Mouse (Mus musculus): ENCODE results near the gene Frmd6.

The Frmd6 gene

DNA sequence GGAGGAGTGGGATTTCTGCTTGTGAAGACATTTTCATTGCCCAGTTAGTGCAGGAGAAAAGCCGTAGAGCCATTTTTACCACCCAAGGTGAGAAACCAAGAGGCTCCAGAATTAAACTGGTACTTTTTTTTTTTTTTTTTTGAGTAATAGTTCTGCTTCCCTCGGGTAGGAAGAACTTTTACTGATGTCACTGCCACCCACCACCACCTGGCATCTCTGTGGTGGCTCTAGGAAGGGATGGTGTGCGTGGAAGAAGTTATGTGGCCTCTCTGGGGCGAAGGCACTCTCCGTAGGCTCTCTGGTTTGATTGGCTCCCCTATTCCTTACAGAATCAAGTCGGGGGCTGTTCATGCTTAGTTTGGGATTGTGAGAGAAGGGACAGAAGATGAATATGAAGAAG lies 17.3 kb upstream of the Frmd6 start:
- DNase-seq (ENCODE audit: low read depth, low spot score), result no peak

DNA sequence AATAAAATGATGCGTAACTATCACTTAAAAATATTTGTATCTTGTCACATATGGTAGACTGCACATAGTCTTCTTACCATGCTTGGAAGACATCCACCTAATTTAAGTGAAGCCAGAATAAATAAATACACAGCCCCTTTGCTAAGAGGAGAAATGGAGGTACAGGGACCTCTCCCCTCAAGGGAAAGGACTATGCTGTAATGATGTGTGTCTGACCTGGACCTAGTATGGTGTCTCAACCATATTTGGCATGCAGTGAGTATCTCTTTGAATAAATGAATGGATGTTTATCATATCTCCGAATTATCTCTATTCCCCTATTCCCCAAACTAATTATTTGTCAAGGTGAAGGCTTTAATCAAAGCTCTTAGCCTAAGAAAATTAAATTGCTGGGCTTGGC lies 15.4 kb upstream of the Frmd6 start:
- no peak for DNase-seq (ENCODE audit: low read depth, low spot score)

DNA sequence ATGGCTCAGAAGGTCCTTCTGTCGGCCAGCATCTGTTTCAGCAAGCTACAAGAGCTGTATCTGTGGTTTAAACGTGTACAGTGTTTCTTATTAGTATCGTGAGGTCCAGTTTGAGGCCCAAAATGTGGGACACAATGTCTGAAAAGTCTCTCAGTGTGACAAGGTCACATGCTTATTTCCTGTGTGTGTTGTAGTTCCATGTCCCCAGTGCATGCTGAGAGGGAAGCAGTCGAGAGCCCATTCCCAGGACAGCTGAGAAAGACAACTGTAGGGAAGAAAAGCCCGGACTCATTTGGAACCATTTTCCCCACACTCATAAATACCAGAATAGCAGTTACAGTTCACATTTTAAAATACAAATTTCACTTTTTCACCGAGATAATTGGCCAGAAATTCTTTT lies 13.5 kb upstream of the Frmd6 start:
- no peak for DNase-seq (ENCODE audit: low read depth, low spot score)

DNA sequence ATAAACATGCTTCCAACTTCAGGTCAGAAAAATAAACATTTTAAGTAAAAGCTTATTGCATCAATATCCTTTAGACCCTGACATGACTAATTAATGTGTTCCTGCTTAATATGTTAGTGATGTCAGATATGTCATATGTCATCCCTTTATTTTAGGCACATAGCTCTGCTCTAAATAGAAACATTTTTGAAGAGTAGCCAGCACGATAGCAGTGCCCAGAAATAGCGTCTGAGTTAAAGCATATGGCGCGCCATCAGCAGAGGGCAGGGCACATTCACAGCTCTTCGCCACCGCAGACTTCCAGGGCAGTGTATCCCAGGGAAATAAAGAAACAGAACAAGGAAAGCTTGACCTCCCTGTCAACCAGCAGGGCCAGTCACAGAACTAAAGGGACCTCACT lies 13.1 kb upstream of the Frmd6 start:
- no peak for DNase-seq (ENCODE audit: low read depth, low spot score)

DNA sequence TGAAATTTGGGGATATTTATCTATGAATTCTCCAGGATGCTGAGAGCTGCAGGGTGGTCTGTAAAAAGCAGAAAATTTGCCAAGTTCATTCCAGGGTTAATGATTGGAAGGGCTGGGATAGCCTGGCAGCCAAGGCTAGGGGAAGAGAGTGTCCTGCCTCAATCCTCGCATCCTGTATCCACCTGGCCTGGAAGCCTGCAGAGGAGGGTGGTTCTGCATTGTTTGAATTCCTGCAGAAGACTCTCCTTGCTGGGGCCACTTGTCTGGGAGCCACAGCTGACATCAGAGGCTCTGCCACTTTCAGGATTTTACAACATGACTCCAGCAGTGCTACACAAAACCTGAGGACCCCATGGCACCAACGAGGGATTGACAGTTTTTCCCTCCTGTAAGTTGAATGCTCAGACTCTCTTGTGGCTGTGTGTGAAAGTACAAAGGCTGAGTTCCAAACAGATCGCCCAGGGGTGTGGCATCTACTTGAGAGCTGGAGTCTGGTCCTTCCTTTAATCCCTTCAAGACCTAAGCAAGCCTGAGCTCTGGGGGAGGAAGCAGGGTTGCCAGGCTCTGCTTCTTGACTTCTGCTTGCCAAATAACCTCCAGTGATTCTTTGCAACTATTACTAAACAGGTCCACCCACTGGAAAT lies 12.4 kb upstream of the Frmd6 start:
- no peak for DNase-seq (ENCODE audit: low read depth, low spot score)

DNA sequence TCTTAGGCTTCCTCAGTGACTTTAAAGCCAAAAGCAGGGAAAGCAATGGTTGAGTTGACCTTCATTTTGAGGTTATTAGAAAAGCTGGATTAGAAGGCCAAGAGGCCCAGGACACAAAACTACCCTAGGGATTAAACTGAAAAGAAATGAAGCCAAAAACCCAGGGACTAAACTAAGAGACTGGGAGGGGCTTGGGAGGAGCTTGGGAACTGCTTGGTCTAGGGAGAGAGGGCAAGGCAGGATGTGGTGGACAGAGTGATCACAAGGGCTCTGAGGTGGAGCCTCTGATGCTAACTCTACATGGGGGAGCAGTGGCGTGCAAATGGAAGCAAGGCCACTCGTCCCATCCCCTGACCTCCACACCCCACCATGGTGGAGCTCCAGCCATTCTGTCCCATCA lies 8.6 kb upstream of the Frmd6 start:
- no peak for DNase-seq (ENCODE audit: low read depth, low spot score)

DNA sequence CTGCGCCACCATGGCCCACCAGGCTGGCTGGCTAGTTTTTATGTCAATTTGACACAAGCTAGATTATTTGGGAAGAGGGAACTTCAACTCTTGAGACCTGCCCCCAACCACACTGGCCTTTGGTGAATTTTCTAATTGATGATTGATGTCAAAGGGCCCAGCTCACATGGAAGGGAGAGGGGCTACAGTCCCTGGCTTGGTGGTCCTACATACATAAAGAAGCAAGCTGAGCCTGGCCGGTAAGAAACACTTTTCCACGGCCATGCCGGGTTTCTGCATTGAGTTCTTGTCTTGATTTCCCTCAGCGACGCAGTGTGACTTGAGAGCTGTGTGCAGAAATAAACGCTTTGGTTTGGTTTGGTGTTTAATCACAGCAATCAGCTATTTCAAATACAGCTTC lies 1.3 kb upstream of the Frmd6 start:
- no peak for DNase-seq (ENCODE audit: low read depth, low spot score)

DNA sequence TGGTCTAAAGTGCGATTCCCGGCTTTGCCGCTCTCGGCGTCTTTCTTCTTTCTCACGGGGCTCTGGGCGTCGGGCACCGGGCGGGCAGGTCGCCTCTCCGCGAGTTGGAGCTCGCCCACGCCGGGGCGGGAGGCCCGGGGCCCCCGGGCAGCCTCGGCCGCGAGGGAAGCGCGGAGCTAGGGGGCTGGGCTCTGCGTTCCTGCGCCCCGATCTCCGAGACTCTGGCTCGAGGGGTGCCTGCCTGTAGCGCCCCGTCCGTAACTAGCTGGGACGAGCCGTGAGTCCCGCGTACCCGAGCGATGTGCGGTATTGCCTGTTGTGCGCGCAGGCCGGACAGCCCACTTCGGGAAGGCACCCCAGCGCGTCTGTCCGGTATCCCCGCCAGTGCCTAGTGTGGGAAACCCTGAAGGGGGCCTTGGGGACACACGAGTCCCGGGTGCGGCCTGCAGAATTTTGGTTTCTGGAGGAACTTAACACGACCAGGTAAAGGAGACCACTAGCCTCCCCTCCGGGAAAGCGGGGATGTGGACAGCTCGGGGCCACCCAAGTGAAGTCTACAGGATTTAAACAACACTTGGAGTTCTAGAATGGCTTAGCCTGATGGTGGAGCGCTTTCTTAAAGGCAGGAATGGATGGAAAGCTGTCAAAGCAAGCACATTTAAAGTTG lies 470 bp downstream of the Frmd6 start:
- peak; percentile 57 for DNase-seq (ENCODE audit: low read depth, low spot score)

DNA sequence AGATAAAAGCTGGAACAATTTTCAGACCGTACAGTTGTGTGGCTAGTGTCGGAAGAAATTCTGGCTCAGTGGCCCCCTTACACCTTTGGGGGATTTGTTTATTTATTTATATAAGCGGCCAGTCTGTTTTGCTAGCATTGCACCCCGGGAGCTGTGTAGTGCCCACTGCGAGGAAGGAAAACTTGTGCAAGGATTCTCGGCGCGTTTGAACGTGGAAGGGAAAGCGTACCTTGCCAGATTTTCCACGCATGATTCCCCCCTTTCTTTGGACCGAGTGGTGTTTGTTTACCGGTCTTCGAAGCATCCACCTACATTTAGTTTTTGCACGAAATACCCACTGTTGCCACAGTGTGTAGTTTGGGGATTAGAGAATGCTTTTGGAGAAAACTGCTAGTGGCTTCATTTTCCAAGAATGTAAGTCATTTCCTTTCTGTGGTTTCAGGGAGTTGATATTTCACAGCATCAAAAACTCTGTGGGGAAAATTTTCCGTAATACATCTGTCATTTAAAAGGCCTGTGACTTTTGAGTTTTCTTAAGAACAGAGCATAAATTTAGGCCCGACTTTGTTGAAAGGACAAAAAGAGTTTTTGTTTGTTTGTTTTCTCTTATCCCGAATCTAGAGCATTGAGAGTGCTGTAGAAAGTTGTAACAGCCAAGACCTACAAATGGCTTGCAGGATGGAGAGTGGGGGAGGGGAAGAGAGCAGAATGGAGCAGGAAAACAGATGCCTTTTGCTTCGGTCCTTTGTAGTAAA lies 1.2 kb downstream of the Frmd6 start:
- peak; percentile 69 for DNase-seq (ENCODE audit: low read depth, low spot score)

DNA sequence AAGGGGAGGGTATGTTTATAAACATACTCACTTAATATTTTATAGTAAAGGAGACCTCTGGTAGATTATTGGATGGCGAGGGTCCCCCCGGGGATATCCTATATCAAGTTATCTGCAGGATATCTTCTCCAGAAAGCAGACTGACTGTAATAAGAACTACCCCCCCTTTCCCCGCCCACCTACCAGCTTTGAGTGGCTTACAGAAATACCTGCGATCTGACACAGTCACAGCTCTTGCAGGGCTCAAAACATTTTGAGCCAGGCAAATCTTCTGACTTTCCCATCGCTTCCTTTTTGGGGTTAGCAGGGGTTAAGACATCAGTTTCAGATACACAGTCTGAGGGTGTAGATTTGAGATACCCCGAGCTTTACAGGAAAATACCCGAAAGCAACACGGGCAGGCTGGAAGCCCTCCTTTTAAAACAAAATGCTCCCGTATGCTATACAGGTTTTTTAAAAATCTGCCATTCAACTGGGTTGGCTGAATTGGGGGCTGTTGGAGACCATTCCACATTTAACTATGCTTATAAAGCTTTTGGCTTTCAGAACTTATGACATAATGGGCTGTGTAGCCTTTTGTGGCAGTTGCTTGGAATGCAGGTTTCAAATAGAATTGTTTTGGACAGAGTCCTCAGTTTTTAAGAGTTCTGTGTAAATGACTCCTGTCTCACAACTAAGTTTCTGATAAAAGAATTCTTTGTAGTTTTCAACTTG lies 2.0 kb downstream of the Frmd6 start:
- peak; percentile 73 for DNase-seq (ENCODE audit: low read depth, low spot score)

DNA sequence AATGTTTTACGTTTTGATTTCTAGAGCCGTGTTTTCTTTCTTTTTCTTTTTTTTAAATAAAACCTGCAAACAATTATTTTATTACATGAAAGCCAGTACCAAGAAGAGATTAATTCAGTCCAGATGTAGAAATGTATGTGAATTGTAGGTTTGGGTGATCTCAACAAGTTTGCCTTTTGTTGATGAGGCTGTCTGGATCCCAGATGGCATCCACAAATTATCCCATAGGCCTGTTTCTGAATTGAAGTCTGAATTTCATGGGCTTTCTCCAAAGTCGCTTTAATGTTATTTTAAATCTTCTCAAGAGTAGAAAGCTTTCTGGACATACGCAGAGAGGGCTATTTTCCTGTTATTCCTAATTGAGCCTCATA lies 2.6 kb downstream of the Frmd6 start:
- peak; percentile 64 for DNase-seq (ENCODE audit: low read depth, low spot score)

DNA sequence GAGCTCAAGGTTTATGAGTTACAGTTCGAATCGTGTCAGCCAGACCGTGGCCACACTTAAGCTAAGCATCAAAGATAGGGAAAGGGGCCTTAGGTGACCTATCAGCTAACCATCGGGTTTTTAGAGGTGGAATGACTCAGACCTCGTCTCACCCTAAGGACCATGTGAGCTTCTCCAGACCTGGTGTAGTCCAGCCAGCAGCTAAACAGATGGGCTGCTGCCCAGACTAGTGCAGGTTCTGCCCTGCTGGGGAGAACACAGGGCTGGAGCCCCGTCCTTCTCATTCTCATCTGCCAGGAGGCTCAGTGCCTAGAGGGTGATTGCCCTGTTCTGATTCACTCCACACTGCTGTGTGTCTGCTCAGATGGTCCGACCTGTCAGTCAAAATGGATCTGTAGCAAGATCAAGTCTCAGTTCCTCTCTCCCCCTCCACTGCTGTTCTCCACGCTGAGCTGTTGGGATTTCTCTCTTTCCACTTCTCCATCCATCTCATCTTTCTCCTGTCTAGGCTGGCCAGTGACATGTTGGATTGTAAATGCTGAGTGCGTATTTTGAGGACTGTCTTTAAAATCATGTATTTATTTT lies 5.8 kb downstream of the Frmd6 start:
- DNase-seq (ENCODE audit: low read depth, low spot score), result peak; percentile 77

DNA sequence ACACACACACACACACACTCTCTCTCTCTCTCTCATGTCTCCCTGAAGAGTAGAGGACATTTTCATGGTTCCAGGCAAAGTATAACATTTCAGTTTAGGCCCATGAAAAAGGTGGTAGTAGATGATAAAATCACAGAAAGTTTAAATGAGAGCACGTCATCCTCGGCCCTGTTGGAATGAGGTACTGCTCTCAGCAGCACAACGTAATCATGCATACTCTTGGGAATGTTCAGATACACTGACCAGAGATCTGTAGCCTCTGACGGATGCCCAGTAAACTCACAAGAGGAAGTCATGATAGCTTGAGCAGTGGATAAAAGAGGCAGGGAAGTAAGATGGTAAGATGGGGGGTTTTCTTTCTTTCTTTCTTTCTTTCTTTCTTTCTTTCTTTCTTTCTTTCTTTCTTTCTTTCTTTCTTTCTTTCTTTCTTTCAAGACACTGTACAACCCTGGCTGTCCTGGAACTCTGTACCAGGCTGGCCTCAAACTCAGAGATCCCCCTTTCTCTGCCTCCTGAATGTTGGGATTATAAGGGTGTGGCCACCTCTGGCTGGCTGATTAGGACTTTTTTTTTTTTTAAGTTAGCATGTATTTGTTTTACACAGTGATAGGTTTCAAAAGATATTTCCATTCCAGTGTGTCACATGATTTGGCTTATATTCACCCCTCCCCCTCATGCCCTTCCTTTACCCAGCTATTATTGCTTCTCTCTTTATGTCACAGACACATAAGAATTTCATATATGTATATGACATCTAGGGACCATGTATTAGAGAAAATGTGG lies 7.1 kb downstream of the Frmd6 start:
- no peak for DNase-seq (ENCODE audit: low read depth, low spot score)

DNA sequence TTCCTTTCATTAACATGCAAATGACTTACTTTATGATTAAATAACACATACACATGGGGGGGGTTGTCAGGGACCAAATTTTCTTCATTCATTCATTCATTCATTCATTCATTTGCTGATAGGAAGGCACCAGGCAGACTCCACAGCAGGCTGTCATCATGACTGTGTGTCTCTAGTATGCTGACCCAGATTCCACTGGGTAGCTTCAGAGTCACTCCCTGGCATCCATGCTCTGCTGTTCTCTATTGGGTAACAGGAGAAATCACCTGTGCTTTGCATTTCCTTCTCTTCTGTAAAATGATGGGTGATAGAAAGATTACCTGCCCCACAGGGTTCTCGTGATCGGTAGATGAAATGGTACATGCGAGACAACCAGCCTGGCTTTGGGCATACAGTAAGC lies 7.7 kb downstream of the Frmd6 start:
- no peak for DNase-seq (ENCODE audit: low read depth, low spot score)

DNA sequence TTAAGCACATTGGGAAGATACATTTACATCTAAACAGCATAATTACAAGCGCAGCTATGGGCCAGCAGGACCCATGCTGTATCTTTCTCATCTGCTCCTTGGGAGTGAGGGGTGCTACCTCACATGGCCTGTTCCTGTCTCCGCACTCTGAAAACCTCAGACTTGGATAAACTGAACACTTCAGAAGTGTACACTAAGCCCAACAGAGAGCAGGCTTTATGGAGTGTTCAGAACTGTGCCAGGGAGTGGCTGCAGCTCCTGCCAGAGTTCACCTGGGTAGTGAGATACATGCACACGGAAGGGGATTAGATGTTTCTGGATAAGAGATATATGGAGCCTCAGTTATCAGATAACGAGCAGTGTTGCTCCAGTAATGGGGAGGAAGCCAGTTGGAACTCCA lies 8.7 kb downstream of the Frmd6 start:
- no peak for DNase-seq (ENCODE audit: low read depth, low spot score)

DNA sequence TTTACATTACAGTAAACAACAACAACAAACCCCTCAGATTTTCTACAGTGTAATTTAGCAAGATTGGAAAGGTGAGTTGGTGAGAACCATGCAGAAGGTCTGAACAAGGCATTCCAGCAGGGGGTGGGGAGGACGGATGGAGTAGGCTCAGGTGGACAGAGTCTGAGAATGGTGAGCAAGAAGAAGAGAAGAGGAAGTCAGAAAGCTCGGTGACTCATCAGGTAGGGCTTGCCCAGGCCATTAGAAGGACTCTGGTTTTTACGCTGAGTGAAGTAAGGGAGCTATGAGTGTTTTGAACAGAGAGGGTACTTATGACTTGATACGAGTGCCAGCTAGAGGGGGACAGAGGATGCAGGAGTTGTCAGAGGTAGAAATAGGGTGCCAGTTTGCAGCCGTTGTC lies 9.7 kb downstream of the Frmd6 start:
- no peak for DNase-seq (ENCODE audit: low read depth, low spot score)

DNA sequence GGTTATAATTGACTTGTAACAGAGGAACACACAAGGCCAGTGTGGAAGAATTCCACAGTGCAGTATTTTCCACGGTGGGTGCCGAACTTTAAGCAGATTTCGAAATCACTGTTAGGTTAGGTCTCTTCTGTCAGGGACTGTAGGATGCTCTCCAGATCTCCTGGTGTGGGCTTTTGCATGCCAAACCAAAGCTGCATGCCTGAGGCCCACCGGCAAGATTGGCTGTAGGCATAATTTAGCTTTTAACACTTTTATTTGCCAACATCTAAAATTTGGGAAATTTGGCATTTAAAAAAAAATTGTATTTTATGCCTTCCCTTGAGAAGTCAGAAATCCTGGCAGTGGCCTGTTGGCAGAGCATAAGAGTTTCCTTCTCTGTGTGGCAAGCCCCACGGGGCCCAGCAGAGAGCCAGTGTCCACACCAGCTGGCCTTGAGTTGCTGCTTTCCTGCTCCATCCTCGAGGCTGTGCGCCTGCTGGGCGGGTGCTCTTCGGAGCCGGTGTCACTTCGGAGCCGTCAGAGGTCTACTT lies 12.5 kb downstream of the Frmd6 start:
- DNase-seq (ENCODE audit: low read depth, low spot score), result no peak

DNA sequence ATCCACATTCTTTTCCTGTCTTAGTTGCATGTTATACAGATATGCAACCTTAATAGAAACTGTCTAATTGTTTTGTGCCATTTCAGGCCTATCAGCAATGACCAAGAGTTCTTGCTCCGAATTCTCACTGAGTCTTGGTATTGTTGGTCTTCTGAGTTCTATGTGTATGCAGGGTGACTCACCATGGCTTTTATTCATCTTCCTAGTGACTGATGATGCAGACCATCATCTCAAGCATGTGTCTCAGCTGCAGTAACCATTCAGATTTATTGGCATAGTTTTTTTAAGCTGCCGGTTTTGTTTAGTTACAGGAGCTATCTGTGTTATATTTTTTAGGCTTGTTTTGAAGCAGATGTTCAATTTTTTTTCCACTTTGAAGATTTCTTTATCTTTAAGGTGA lies 20.1 kb downstream of the Frmd6 start:
- peak; percentile 81 for DNase-seq (ENCODE audit: low read depth, low spot score)

DNA sequence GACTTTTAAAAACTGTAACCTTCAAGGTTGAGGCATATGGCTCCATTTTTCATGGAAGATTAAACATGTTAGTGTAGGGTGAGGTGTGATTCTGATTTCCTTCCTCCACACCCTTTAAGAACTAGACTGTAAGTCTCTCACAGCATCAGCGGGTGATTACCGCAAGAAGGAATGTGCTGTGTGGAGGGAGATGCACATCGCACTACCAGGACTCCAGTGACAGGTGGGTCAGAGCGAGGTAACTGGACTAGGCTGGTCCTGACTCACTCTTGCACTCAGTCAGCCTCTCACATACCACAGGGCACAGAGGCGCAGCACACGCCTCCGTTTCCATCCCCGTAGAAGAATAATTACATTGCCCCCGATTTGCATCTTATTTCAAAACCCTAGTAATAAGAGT lies 23.7 kb downstream of the Frmd6 start:
- peak; percentile 39 for DNase-seq (ENCODE audit: low read depth, low spot score)

DNA sequence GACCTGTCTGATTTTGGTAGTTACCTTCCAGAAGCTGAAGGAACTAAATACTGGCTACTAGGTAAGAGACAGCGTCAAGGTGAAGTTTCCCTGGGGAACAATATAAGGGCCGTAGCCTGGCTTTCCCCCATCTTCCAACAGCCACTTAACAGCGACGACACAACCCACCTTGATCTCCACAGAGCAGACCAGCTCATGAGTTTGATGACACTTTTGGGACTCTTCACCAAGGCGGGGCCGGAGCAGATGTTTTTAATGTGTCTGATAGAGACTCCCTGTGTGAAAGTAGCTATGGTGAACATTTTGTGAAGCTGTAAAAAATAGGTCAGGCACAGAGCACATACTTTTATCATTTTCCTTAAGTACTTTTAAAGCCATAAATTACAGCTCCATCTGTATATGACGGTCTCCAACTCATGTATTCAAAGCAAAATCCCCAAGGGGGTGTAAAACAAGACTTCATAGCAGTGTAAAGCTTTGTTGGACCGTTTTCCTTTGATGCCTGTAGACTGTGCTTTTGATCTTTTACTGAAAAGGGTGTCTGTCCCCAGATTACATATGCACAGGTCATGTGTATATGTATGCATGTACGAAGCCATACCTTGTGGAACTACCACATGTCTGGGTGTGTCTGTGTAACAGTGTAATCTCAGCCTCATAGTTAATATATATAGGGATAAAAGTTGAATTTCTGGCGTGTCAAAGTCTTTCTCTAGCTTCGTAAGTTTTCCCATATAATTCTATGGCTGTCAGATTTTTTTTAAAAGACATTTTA lies 24.4 kb downstream of the Frmd6 start:
- DNase-seq (ENCODE audit: low read depth, low spot score), result no peak
